Mouse (Mus musculus) kidney, postnatal 36 days (tissue): ENCODE data around the gene Il1r1.
A peak's percentile ranks its signal among the peaks of the same experiment; 100 is the strongest.

Experiments
- DNase-seq, 2 experiments: peaks; one replicate each; pipeline ENCODE4 v3.0.0; 2021 to 2022; ENCODE audit warnings: mixed read lengths in 2 of 2

Gene Il1r1

DNA sequence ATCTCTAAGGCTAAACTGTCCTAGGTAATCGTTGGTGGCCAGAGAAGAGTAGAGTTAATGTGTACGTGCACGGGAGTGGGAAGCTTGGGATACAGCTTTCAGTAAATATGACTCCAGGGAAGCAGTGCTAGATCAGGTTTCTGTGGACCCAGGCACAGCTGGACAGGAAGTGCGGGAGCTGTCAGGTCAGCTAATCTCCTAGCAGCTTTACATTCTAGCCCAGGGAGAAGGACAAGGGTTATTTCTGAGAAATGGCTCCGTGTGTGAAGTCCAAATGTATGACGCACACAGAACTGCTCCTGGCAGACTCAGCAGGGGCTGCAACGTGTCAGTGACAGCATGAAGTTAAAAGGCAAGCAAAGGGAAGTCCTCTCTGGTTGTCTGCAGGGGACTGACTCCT is 8.3 kb downstream of the Il1r1 start:
- no peak for DNase-seq

- DNase-seq = no peak
These were observed 8.7 kb downstream of the Il1r1 start for GRCm38 (mm10) chr1:40233621-40234020.

DNA sequence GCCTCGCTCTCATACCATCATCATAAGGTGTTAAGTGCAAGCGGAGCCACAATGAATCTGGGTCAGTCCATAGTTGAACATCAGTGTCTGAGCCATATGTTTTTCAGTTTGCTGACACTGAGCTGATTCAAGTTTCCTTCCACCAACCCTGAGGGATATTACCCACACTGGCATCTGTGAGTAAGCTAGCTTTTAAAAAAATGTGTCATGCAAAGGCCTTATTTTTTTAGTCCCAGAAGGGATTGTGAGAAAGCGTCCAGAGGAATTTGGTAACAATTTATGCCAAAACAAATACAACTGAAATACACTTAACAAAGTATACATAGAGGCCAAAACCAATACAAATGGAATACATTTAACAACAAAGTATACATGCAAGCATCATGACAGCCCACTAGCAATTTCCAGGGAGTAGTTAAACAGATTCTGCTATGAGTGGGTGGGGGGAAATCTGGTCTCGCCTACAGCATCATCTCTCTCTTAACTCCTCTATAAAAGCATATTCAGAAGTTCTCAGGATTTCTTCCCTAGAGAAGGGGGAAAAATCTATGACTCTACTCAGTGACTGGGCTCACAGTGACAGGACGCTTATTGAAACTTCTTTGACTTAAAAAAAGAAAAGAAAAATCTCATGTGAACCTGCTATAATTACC is 10.8 kb downstream of the Il1r1 start:
- DNase-seq = no peak

DNA sequence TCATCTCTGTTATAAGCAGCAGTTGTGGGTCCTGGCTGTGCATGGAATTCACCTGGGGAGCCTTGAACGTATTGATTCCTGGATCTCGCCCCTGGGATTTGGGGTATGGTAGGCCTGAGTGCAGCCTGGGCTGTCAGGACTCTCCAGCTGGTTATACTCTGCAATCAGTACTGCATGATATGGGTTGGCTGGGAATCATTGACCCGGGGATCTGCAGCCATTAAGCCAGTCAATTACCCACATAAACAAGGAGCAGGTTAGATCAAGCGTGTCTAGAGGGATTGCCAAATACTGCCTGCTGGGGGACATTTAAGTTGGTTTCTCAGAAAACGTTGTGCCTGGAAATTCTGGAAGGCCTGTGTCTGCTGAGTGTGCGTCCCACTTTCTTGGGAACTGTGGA is 11.8 kb downstream of the Il1r1 start:
- DNase-seq = peak; percentile 9 to 16

DNA sequence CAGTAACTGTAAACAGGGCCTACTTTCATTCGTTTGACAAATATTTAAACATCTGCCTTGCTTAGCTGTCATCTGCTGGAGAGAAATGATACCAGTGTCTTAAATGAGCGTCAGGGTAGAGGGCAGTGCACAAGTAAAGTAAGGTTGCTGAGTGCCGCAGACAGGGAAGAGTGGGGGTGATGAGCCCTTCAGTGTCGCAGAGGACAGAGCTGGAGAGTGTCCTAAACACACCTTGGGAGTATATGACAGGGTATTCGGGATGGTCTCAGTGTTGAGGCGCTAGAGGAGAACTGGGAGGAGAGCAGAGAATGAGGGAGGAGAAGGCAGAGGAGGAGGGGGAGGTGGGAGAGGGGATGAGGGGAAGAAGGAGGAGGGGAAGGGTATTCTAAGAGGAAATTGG is 12.2 kb downstream of the Il1r1 start:
- no peak for DNase-seq

DNA sequence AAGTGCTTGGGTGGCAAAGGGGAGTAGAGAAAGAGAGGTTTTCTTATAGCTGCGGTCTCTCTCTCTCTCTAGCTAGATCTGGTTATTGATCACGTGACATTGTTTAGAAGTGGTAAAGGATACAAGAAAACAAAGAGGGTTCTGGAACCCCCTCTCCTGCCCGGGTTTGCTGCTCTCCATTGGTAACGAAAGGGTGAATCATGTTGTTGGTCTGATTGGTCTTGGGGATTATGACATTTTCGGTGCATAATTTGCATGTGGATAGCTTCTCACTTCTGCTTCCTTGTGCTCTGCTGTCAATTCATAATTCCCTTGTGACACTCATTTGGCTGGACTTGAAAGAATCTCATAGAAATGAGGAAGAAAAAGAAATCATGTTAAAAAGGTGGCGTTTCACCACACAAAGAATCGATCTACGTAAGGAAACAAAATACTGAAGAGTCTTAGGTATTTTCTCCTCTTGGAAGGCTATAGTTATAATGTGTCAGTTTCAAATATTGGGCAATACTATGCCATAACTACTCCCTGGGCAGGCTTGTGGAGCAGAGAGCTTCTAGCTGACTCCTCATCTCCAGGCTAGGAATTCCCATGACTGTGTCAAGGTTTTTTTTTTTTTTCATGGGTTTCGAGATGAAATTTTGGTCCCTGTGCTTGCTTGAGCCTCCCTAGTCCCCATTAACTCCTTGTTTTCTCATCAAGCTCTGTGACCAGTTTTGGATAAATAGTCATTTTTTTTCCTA is 15.6 kb downstream of the Il1r1 start:
- no peak for DNase-seq

DNA sequence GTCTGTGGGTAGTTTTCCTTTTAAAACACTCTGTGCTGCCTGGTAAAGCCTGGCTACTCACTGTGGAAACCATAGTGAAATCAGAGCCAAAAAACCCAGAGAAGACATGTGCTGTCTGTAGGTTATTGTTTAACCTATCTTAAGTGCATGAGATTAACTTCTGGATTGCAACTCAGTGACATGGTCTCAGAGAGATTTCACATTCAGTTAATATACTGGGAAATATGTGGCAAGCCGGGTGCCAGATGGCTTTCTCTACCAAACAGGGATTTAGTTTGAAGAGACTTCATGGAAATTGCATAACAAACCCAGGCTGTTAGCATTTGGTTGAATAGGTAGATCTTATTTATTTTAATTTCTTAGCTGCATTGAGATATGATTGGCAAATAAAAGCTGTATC is 17.8 kb downstream of the Il1r1 start:
- DNase-seq = no peak

DNA sequence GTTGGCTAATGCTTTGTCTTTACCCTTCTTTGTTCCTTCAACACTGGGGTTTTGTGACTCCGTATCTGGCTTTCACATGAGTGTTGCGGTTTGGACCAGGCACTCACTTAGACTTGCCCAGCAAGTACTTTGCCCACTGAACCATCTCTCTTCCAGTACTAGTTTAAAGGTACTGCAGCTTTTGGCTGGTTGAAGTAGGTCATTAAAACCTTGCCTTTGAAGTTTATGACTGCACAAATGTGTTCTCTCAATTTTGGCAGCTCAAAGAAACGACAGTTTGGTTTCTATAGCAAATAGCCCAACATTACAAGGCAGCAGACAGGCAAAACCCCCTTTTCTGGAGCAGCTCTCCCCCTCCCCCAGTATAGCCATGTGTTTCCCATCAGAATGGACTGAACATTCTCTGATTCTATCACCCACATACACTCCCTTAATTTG is 18.7 kb downstream of the Il1r1 start:
- peak in 1 of 2 experiments; percentile 28 for DNase-seq

DNA sequence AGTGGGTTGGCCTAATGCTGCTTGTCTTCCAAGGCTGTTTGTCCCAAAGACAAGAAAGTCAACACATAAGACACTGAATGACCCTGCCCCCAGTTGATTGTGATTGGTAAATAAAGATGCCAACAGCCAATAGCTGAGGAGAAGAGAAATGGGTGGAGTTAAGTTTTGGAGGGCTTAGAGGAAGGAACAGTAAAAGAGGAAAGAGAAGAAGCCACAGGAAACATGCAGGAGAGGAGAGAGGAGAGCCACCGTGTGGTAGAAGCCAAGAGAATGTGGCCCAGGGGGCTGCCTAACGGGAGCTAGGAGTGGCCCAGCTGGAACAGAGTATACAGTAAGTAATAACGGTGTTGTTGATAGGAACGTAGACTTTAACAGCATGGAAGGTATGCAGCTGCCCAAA is 25.5 kb downstream of the Il1r1 start:
- no peak for DNase-seq

DNA sequence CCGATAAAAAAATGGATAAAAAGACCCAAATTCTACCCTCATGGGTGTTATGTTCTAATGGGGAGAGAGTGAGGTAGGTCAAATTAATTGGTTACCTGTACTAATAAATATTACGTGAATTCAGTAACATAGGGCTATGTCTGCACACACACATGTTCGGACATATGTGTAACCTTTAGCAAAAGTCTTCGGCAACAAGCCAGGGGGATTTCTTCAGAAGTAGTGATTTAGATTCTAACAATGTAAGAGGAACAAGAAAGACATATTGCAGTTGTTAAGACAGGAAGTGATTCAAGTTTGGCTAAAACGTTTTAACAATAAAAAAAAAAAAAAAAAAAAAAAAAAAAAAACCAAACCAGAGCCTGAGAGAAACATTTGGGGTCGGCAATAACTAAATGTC is 27.6 kb downstream of the Il1r1 start:
- DNase-seq = no peak

- no peak for DNase-seq
These were observed 29.1 kb downstream of the Il1r1 start for GRCm38 (mm10) chr1:40253940-40254339.

- DNase-seq = no peak
These were observed 29.6 kb downstream of the Il1r1 start for GRCm38 (mm10) chr1:40254347-40255057.

DNA sequence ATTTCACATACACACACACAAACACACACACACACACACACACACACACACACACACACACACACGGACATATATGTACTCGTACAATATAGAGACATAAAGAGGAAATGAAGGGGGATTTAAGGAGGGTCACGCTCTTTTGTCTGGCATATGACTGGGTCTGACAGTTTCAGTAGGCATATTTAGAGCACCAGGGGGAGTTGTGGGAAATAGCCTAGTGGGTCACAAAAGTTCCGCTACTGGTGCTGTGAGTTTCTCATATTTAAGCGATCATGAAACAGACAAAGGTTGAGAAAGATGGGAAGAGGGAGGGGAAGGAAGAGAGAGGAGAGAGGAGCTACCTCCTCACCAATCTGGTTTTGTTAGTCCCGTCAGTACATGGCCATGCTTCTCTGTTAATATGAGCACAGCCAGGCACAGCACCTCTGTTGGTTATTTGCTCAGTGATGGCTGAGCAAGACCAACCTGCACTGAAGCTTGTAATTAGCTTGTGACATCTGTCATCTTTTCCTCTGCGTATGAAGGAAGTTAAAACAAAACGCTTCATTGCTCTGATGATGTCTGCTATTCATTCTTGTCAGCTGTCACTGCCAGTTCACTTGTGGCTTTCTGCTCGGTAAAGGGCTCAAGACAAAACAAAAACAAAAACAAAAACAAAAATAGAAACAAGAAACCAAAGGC is 37.7 kb downstream of the Il1r1 start:
- DNase-seq = no peak

DNA sequence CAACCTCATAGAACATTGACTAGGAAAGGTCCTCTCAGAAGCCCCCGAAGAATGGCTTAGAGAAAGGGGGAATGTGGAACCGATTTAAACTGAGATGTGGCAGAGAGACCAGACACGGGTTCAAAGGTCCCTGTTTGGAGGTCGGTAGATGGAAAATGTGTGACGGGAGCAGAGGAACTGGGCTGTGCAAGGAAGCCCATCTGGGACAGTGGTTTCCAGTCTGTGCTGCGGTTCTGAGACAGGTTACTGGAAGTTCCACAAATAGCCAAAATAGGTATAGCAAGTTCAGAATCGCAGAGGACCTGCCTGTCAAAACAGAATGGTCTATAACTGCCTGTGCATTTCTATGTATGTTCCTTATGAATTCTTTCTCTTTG is 38.2 kb downstream of the Il1r1 start:
- no peak for DNase-seq

DNA sequence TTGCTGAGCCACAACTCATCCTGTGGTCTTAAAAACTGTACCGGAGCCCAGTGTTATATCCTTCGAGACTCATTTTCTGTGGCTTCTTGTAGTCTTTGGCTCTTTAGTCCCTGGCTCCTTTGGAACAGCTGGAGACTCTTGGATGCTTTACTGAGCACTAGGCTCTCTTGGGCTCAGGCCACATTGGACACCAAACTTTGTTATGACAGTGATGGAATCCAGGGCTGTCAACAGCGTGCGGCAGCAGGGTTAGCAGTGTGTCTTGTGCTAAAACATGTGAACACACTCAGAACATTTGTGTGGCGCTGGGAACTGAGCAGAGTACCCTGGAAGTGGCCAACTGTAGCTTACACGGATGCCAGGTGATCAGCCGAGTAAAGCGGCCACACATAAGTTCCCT is 38.8 kb downstream of the Il1r1 start:
- DNase-seq = no peak

- no peak for DNase-seq
These were observed 40.5 kb downstream of the Il1r1 start for GRCm38 (mm10) chr1:40265301-40265835.

GRCm38 (mm10) chr1:40266431-40267260 is 41.8 kb downstream of the Il1r1 start:
- DNase-seq = peak; percentile 73 to 91

- DNase-seq = no peak
These were observed 43.0 kb downstream of the Il1r1 start for GRCm38 (mm10) chr1:40267846-40268245.

DNA sequence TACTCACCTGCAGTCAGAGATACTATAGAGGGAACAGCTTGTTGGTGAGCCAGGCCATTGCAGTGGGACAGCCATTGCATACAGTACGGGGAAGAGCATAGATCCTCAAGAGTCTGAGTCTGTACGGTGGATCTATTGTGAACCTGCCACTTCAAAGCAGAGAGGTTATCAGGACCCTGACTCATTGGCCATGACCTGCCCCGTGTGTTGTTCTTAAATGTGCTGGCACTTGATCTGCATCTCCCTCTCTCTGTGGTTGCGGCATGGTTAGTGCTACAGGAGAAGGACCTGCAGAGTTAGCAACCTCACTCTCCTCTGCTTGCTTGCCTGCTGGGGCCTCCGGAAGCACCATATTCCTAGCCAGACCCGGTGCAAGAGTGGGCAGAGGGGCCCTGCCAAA is 43.7 kb downstream of the Il1r1 start:
- no peak for DNase-seq

- no peak for DNase-seq
These were observed 45.5 kb downstream of the Il1r1 start for GRCm38 (mm10) chr1:40270415-40270814.

- no peak for DNase-seq
These were observed 46.2 kb downstream of the Il1r1 start for GRCm38 (mm10) chr1:40271052-40271451.

GRCm38 (mm10) chr1:40271486-40272055 is 46.7 kb downstream of the Il1r1 start:
- DNase-seq = no peak
